Mouse (Mus musculus) kidney, postnatal 0 days (tissue): Measurements from ENCODE around the gene Mapkap1. TPM values are rescaled to one million over a fixed set of nuclear protein-coding genes. Genes with fewer than 3 reads are reported as not detected.
A peak's percentile ranks its signal among the peaks of the same experiment; 100 is the strongest.

Experiments used
- ATAC-seq: fragments of 200-750 bp; cut with Nextera tagmentation; replicated peaks from 2 replicates; pipeline ENCODE4 v1.8.0; 2017; ENCODE audit warnings: low read depth, moderate number of reproducible peaks, moderate TSS enrichment, moderate library complexity; ENCODE audit not compliant: low FRiP score
- DNase-seq: peaks from one replicate; pipeline ENCODE4 v3.0.0-alpha.2; 2016; ENCODE audit warnings: low spot score
- H3K27ac ChIP-seq: fragments of 300-500 bp; sonication (generic); 2 replicates; pipeline ENCODE4 v1.5.1; 2014; ENCODE audit warnings: mild to moderate bottlenecking
- H3K27me3 ChIP-seq: fragments of 300-500 bp; sonication (generic); 2 replicates; pipeline ENCODE4 v1.6.1; 2014; ENCODE audit warnings: low read length, mixed read lengths; ENCODE audit not compliant: insufficient read depth
- H3K36me3 ChIP-seq: fragments of 300-500 bp; sonication (generic); 2 replicates; pipeline ENCODE4 v1.6.1; 2014; ENCODE audit warnings: low read length, mixed read lengths; ENCODE audit not compliant: insufficient read depth
- H3K4me1 ChIP-seq: fragments of 300-500 bp; sonication (generic); replicated peaks from 2 replicates; pipeline ENCODE4 v1.6.1; 2014; ENCODE audit warnings: antibody characterized with exemption, low read length, mixed read lengths; ENCODE audit not compliant: insufficient read depth
- H3K4me2 ChIP-seq: fragments of 300-500 bp; sonication (generic); 2 replicates; pipeline ENCODE4 v1.6.1; 2014; ENCODE audit warnings: mild to moderate bottlenecking, low read length, moderate library complexity, mixed read lengths
- H3K4me3 ChIP-seq: fragments of 300-500 bp; sonication (generic); replicated peaks from 2 replicates; pipeline ENCODE4 v1.5.1; 2014; ENCODE audit warnings: low read depth, low read length
- H3K9ac ChIP-seq: fragments of 300-500 bp; sonication (generic); 2 replicates; pipeline ENCODE4 v1.6.1; 2014; ENCODE audit warnings: low read depth, low read length
- H3K9me3 ChIP-seq: fragments of 300-500 bp; sonication (generic); replicated peaks from 2 replicates; pipeline ENCODE4 v1.6.1; 2016; ENCODE audit warnings: low read length, inconsistent platforms, mixed read lengths
- CTCF ChIP-seq: IDR thresholded peaks from 2 replicates; pipeline ENCODE4 v1.5.1; 2016; ENCODE audit warnings: antibody characterized with exemption, low read depth, mild to moderate bottlenecking, moderate library complexity
- WGBS: fragments of 180-500 bp; shearing (Covaris S2); extraction: QIAGEN DNeasy Blood & Tissue Kit; methylation state at CpG from one replicate; pipeline ENCODE4 v1.1.7; 2014; 5-methylcytosine and 5-hydroxymethylcytosine counted together
- polyA plus RNA-seq: library from polyadenylated mRNA; unstranded; fragments of >200 nt; fragmentation: Nextera tagmentation; extraction: Ambion mirVana; gene quantifications from 2 replicates; pipeline ENCODE4 v1.2.1, GENCODE M21; 2015

Mapkap1 gene
- polyA plus RNA-seq, 1 experiment from 2014 or later: 92.3 TPM

GRCm38 (mm10) chr2:34573073-34573472 is 166.5 kb downstream of the Mapkap1 start:
- no peaks in the 10 kb centered on the region for H3K9me3 ChIP-seq
- H3K4me3 ChIP-seq: no peak overlapping the region
- H3K27me3 ChIP-seq: no peaks in the 10 kb centered on the region
- DNase-seq (peak; percentile 76), ATAC-seq (no peak; the same call in 1 of the 2 replicates)
- 28% methylated on average over 4 of the region's 4 CpGs for WGBS
- no peak overlapping the region for H3K27ac ChIP-seq
- peaks cover 6% of the 10 kb centered on the region; the same call in 1 of the 2 replicates for H3K4me1 ChIP-seq
- no peak overlapping the region for H3K4me2 ChIP-seq
- H3K36me3 ChIP-seq: no peaks in the 10 kb centered on the region
- no peak for TF ChIP-seq CTCF
- H3K9ac ChIP-seq: no peak overlapping the region

DNA sequence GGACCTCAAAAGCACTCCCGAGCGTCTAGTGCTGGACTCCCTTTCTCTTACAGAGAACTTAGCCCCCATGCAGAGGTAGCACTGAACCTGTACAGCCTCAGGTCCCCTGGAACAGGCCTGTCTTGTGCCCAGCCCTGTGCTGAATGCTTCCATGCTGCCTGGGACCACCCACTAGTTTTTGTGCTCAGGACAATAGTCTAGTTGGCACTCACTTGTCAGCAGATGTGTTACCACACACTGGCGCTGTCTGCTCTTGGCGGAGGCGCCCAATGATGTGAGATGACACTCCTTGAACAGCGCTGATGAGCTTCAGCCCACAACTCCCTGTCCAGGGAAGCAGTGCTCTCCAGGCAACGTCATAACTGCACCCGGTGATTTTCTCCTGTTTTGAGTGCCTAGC is 182.0 kb downstream of the Mapkap1 start:
- Histone ChIP-seq H3K4me2 (no peak overlapping the region), H3K4me3 (no peak overlapping the region), H3K27ac (no peak overlapping the region), H3K4me1 (no peaks in the 10 kb centered on the region; the same call in 1 of the 2 replicates), H3K36me3 (peaks cover 6% of the 10 kb centered on the region), H3K9me3 (no peaks in the 10 kb centered on the region), H3K27me3 (no peaks in the 10 kb centered on the region), H3K9ac (no peak overlapping the region)
- TF ChIP-seq CTCF: no peak
- 85% methylated on average over 8 of the region's 8 CpGs for WGBS
- no peak for ATAC-seq
- DNase-seq: no peak

DNA sequence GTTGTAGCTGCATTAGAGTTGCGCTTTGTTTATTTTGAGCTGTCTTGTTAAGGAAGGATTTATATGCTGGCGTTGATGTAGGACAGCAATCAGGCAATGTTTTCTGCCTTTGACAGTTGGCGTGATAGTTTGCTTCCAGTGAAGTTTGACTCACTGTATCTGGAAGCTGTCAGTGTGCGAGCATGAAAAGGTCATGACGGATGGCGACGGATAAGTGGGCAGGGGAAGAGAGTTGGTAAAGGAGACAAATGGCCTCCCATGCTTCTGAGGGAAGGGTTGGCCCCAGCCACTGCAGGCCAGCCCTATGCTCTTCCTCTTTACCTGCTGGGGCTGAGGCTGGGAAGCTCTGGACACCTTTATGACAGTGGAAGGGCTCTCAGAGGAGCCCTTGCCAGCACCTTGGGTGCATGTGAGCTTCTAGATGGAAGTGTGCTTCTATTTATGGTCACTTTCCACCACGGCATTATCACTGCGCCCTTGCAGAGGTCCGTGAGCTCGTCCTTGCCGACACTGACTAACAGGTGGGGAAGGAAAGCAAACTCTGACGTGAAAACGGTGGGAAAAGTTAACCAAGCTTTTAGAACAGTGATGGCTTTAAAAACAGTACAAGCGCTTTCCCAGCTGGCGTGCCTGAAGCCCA is 185.3 kb downstream of the Mapkap1 start:
- no peak for TF ChIP-seq CTCF
- WGBS: 47% methylated on average over 16 of the region's 16 CpGs
- Histone ChIP-seq H3K27me3 (no peaks in the 10 kb centered on the region), H3K9ac (no peak overlapping the region), H3K4me3 (no peak overlapping the region), H3K4me1 (no peaks in the 10 kb centered on the region; the same call in 1 of the 2 replicates), H3K27ac (no peak overlapping the region), H3K9me3 (no peaks in the 10 kb centered on the region), H3K36me3 (0 out of 2 replicates have a peak, but pooled peaks cover 3% of the 10 kb centered on the region), H3K4me2 (no peak overlapping the region)
- ATAC-seq (no peak), DNase-seq (no peak)

DNA sequence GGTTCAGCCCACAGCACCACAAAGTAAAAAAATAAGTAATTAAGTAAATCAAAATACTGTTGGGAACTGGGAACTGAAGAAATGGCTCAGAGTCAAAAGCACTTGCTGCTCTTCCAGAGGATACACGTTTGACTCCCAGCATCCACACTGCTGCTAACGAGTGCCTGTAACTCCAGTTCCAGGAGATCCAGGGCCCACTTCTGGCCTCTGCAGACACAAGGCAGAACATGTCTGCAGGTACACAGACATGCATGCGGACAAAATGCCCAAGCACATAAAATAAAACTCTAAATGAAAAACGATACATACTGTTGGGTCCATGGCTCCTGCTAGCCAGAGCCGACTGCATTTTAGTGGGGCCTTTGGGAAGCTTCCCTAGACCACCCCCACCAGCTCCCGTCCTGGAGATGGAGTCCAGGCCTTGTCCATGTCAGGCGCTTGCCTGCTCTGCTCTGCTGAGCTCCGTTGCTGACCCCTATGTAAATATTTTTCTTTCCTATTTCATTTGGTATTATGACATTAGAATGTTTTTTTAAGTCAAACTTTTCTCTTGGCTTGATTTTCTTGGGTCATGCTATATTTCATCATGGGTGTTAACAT is 185.9 kb downstream of the Mapkap1 start:
- no peak overlapping the region for H3K27ac ChIP-seq
- H3K4me2 ChIP-seq: no peak overlapping the region
- WGBS: 38% methylated on average over 8 of the region's 8 CpGs
- no peaks in the 10 kb centered on the region; the same call in 1 of the 2 replicates for H3K4me1 ChIP-seq
- H3K36me3 ChIP-seq: 0 out of 2 replicates have a peak, but pooled peaks cover 3% of the 10 kb centered on the region
- no peak overlapping the region for H3K9ac ChIP-seq
- H3K4me3 ChIP-seq: no peak overlapping the region
- no peak for ATAC-seq
- no peak for TF ChIP-seq CTCF
- peak; percentile 50 for DNase-seq
- no peaks in the 10 kb centered on the region for H3K27me3 ChIP-seq
- no peaks in the 10 kb centered on the region for H3K9me3 ChIP-seq

DNA sequence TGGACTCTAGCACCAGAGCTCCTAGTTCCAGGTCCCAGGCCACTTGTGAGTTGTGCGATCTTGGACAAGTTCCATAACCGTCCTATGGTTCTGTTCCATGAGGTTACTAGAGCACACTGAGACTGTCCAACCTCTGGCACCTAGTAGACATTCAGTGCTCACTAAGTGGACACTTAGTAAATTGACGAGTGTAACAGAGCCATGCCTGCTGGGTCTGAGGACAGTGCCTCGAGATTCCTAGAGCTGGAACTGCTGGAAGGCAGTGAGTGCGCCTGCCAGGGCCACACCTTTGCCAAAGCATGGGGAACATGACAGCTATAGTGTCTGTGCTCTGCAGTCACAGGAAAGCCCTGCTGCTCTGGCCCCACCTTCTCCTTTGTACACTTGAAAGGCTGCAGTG is 187.4 kb downstream of the Mapkap1 start:
- ATAC-seq (no peak), DNase-seq (no peak)
- no peak overlapping the region for H3K9ac ChIP-seq
- H3K4me2 ChIP-seq: no peak overlapping the region
- H3K4me1 ChIP-seq: no peaks in the 10 kb centered on the region; the same call in 1 of the 2 replicates
- no peak overlapping the region for H3K27ac ChIP-seq
- no peaks in the 10 kb centered on the region for H3K9me3 ChIP-seq
- H3K36me3 ChIP-seq: peaks cover 8% of the 10 kb centered on the region; the same call in 1 of the 2 replicates
- TF ChIP-seq CTCF: no peak
- 88% methylated on average over 5 of the region's 5 CpGs for WGBS
- no peaks in the 10 kb centered on the region for H3K27me3 ChIP-seq
- H3K4me3 ChIP-seq: no peak overlapping the region

DNA sequence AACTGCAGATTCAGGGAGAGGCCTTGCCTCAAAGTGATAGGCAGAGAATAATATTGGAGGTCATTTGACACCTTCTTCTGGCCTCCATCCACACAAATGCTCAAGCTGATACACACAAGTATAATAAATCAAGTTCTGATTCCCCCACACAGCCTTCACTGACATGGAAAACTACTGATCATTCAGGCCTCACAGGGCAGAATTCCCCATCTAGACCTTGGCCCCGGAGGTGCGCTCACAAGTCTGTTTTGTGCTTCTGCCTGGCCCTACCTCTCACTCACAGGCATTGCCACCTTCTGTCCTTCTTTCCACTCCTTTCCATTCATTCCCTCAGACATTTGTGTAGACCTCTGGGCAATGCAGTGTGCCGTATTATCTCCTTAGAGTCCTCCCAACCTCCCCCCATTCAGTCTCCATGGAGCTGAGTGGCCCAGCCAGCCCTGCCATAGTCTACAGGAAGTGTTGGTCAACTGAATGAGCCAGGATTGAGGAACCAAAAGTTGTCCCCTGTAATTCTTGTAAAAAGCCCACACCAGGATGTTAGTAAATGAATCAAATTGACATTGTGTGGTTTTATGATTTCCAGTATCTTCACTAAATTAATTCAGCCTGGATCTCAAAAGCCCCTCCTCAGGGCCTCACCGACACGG is 193.2 kb downstream of the Mapkap1 start:
- TF ChIP-seq CTCF: no peak
- Histone ChIP-seq H3K4me2 (no peak overlapping the region), H3K9me3 (no peaks in the 10 kb centered on the region), H3K36me3 (peaks cover 9% of the 10 kb centered on the region; the same call in 1 of the 2 replicates), H3K27me3 (no peaks in the 10 kb centered on the region), H3K4me3 (no peak overlapping the region), H3K4me1 (peaks cover 6% of the 10 kb centered on the region; the same call in 1 of the 2 replicates), H3K27ac (no peak overlapping the region), H3K9ac (no peak overlapping the region)
- 56% methylated on average over 5 of the region's 5 CpGs for WGBS
- DNase-seq (no peak), ATAC-seq (no peak)
